Mouse (Mus musculus) limb, embryonic 10.5 days (tissue): ENCODE measurements around the gene Slc16a3. TPM values are rescaled to one million over a fixed set of nuclear protein-coding genes. Genes with fewer than 3 reads are reported as not detected.
A peak's percentile ranks its signal among the peaks of the same experiment; 100 is the strongest.

Source experiments
- DNase-seq: peaks from one replicate; pipeline ENCODE4 v3.0.0-alpha.2; 2017; ENCODE audit warnings: low spot score
- H3K27ac ChIP-seq: fragments of 300-500 bp; sonication (generic); 2 replicates; pipeline ENCODE4 v1.5.1; 2016; ENCODE audit warnings: mild to moderate bottlenecking
- H3K27me3 ChIP-seq: fragments of 300-500 bp; sonication (generic); 2 replicates; pipeline ENCODE4 v1.6.1; 2016; ENCODE audit warnings: low read depth, mild to moderate bottlenecking; ENCODE audit not compliant: poor library complexity, severe bottlenecking
- H3K36me3 ChIP-seq: fragments of 300-500 bp; sonication (generic); 2 replicates; pipeline ENCODE4 v1.6.1; 2016; ENCODE audit warnings: mild to moderate bottlenecking, moderate library complexity
- H3K4me1 ChIP-seq: fragments of 300-500 bp; sonication (generic); 2 replicates; pipeline ENCODE4 v1.6.1; 2016
- H3K4me3 ChIP-seq: fragments of 300-500 bp; sonication (generic); 2 replicates; pipeline ENCODE4 v1.5.1; 2016; ENCODE audit warnings: mild to moderate bottlenecking, moderate library complexity
- H3K9me3 ChIP-seq: fragments of 300-500 bp; sonication (generic); replicated peaks from 2 replicates; pipeline ENCODE4 v1.6.1; 2016; ENCODE audit warnings: mild to moderate bottlenecking
- WGBS: fragments of 180-500 bp; shearing (Covaris S2); methylation state at CpG from one replicate; pipeline ENCODE4 v1.1.7; 2016; 5-methylcytosine and 5-hydroxymethylcytosine counted together
- polyA plus RNA-seq: library from polyadenylated mRNA; unstranded; fragments of >200 nt; fragmentation: Nextera tagmentation; extraction: Ambion mirVana; gene quantifications from 2 replicates; pipeline ENCODE4 v1.2.1, GENCODE M21; 2016

The Slc16a3 gene
- polyA plus RNA-seq, 1 experiment from 2014 or later: 119 TPM

- Histone ChIP-seq H3K27ac (no peak overlapping the region), H3K9me3 (no peaks in the 10 kb centered on the region), H3K4me3 (no peak overlapping the region), H3K4me1 (no peaks in the 10 kb centered on the region; the same call in 1 of the 2 replicates), H3K27me3 (no peaks in the 10 kb centered on the region), H3K36me3 (peaks cover 99% of the 10 kb centered on the region)
- WGBS: 92% methylated on average over 10 of the region's 10 CpGs
- no peak for DNase-seq
Observed at GRCm38 (mm10) chr11:120964195-120965157, 16.2 kb downstream of the Slc16a3 start.

- H3K27ac ChIP-seq: no peak overlapping the region
- no peaks in the 10 kb centered on the region for H3K27me3 ChIP-seq
- DNase-seq: no peak
- H3K4me1 ChIP-seq: no peaks in the 10 kb centered on the region
- no peaks in the 10 kb centered on the region for H3K9me3 ChIP-seq
- no peak overlapping the region for H3K4me3 ChIP-seq
- peaks cover 99% of the 10 kb centered on the region for H3K36me3 ChIP-seq
- WGBS: 86% methylated on average over 4 of the region's 4 CpGs
Observed at GRCm38 (mm10) chr11:120965587-120965986, 17.3 kb downstream of the Slc16a3 start.

- Histone ChIP-seq H3K4me1 (no peaks in the 10 kb centered on the region), H3K27me3 (no peaks in the 10 kb centered on the region), H3K9me3 (no peaks in the 10 kb centered on the region), H3K27ac (no peak overlapping the region), H3K4me3 (no peak overlapping the region), H3K36me3 (peaks cover 100% of the 10 kb centered on the region)
- DNase-seq: no peak
- 95% methylated on average over 5 of the region's 5 CpGs for WGBS
Observed at GRCm38 (mm10) chr11:120969742-120970141, 21.5 kb downstream of the Slc16a3 start.

- no peak for DNase-seq
- Histone ChIP-seq H3K4me3 (no peak overlapping the region), H3K4me1 (no peaks in the 10 kb centered on the region), H3K27ac (no peak overlapping the region), H3K9me3 (no peaks in the 10 kb centered on the region), H3K36me3 (peaks cover 100% of the 10 kb centered on the region), H3K27me3 (no peaks in the 10 kb centered on the region)
- WGBS: 96% methylated on average over 5 of the region's 5 CpGs
Observed at GRCm38 (mm10) chr11:120971237-120971636, 23.0 kb downstream of the Slc16a3 start.

- peaks cover 100% of the 10 kb centered on the region for H3K36me3 ChIP-seq
- no peak overlapping the region for H3K27ac ChIP-seq
- H3K4me1 ChIP-seq: no peaks in the 10 kb centered on the region
- 89% methylated on average over 6 of the region's 6 CpGs for WGBS
- no peaks in the 10 kb centered on the region for H3K27me3 ChIP-seq
- H3K9me3 ChIP-seq: no peaks in the 10 kb centered on the region
- no peak overlapping the region for H3K4me3 ChIP-seq
- DNase-seq: no peak
Observed at GRCm38 (mm10) chr11:120973318-120973717, 25.0 kb downstream of the Slc16a3 start.

- no peaks in the 10 kb centered on the region for H3K9me3 ChIP-seq
- peaks cover 99% of the 10 kb centered on the region for H3K36me3 ChIP-seq
- WGBS: 85% methylated on average over 8 of the region's 8 CpGs
- H3K4me3 ChIP-seq: no peak overlapping the region
- DNase-seq: no peak
- H3K4me1 ChIP-seq: no peaks in the 10 kb centered on the region
- H3K27ac ChIP-seq: no peak overlapping the region
- no peaks in the 10 kb centered on the region for H3K27me3 ChIP-seq
Observed at GRCm38 (mm10) chr11:120979711-120980426, 31.6 kb downstream of the Slc16a3 start.

- H3K4me3 ChIP-seq: no peak overlapping the region
- no peak overlapping the region for H3K27ac ChIP-seq
- whole genome bisulfite sequencing: 95% methylated on average over 9 of the region's 9 CpGs
- no peaks in the 10 kb centered on the region for H3K27me3 ChIP-seq
- no peaks in the 10 kb centered on the region for H3K9me3 ChIP-seq
- no peak for DNase-seq
- peaks cover 99% of the 10 kb centered on the region for H3K36me3 ChIP-seq
- no peaks in the 10 kb centered on the region for H3K4me1 ChIP-seq
Observed at GRCm38 (mm10) chr11:120980427-120981035, 32.3 kb downstream of the Slc16a3 start.

- no peak overlapping the region for H3K4me3 ChIP-seq
- WGBS: 93% methylated on average over 4 of the region's 4 CpGs
- no peaks in the 10 kb centered on the region for H3K27me3 ChIP-seq
- H3K4me1 ChIP-seq: no peaks in the 10 kb centered on the region
- no peaks in the 10 kb centered on the region for H3K9me3 ChIP-seq
- no peak overlapping the region for H3K27ac ChIP-seq
- H3K36me3 ChIP-seq: peaks cover 99% of the 10 kb centered on the region
- DNase-seq: no peak
Observed at GRCm38 (mm10) chr11:120981661-120982060, 33.4 kb downstream of the Slc16a3 start.

GRCm38 (mm10) chr11:120982459-120982858 is 34.2 kb downstream of the Slc16a3 start:
- no peak for DNase-seq
- no peaks in the 10 kb centered on the region for H3K27me3 ChIP-seq
- peaks cover 99% of the 10 kb centered on the region for H3K36me3 ChIP-seq
- no peaks in the 10 kb centered on the region for H3K4me1 ChIP-seq
- H3K9me3 ChIP-seq: no peaks in the 10 kb centered on the region
- no peak overlapping the region for H3K4me3 ChIP-seq
- H3K27ac ChIP-seq: no peak overlapping the region

GRCm38 (mm10) chr11:120984448-120985330 is 36.4 kb downstream of the Slc16a3 start:
- Histone ChIP-seq H3K27ac (no peak overlapping the region), H3K4me1 (peaks cover 22% of the 10 kb centered on the region), H3K36me3 (peaks cover 95% of the 10 kb centered on the region), H3K9me3 (no peaks in the 10 kb centered on the region), H3K27me3 (no peaks in the 10 kb centered on the region), H3K4me3 (no peak overlapping the region)
- DNase-seq: no peak
- WGBS: 88% methylated on average over 4 of the region's 4 CpGs

GRCm38 (mm10) chr11:120987608-120988007 is 39.3 kb downstream of the Slc16a3 start:
- no peak for DNase-seq
- Histone ChIP-seq H3K4me3 (no peak overlapping the region), H3K9me3 (no peaks in the 10 kb centered on the region), H3K27me3 (no peaks in the 10 kb centered on the region), H3K27ac (no peak overlapping the region), H3K4me1 (peaks cover 35% of the 10 kb centered on the region), H3K36me3 (peaks cover 67% of the 10 kb centered on the region)
- WGBS: 90% methylated on average over 3 of the region's 3 CpGs

GRCm38 (mm10) chr11:120988410-120988809 is 40.1 kb downstream of the Slc16a3 start:
- Histone ChIP-seq H3K27ac (no peak overlapping the region), H3K4me3 (0 out of 2 replicates have a peak overlapping the region, but pooled peaks have one; percentile 100), H3K27me3 (no peaks in the 10 kb centered on the region), H3K9me3 (no peaks in the 10 kb centered on the region), H3K4me1 (peaks cover 35% of the 10 kb centered on the region), H3K36me3 (peaks cover 59% of the 10 kb centered on the region)
- WGBS: 91% methylated on average over 4 of the region's 4 CpGs
- DNase-seq: no peak
